Mouse (Mus musculus): ENCODE results near the gene Wwp2. TPM values are rescaled to one million over a fixed set of nuclear protein-coding genes. Genes with fewer than 3 reads are reported as not detected.

Gene Wwp2
- polyA plus RNA-seq, 1 experiment = 62.7 TPM

DNA sequence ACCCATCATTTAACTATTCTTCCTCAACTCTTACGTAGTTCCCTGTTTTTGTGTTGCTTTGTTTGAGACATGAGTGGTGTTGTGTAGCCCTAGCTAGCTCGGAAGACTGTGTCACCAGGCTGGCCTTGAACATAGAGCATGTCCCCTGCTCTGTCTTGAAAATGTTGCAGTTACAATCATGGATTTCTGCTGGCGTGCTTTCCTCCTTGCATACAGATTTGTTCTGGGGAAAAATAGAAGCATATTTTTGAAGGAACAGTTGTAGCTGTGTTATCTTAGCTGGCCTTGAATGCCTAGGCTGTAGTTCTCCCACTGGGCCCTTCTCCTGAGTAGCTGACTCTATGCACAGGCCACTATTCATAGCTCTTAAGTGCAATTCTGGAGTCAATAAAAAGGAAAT, 74.6 kb downstream of the Wwp2 start:
- Histone ChIP-seq H3K4me3 (replicated peaks; ENCODE audit: extremely low read depth, low read depth, low read length) (no peak overlapping the region), H3K4me1 (ENCODE audit: control insufficient read depth, insufficient read depth, low read length) (no peaks in the 10 kb centered on the region)
- no peak for TF ChIP-seq POLR2A (IDR thresholded peaks at IDR 0.05; ENCODE audit: borderline replicate concordance, extremely low read depth, low read depth, low read length)
- no peak for TF ChIP-seq CTCF (IDR thresholded peaks at IDR 0.05; ENCODE audit: insufficient read depth, low read length)
- DNase-seq = no peak
- 90% methylated on average over 3 of the region's 3 CpGs for WGBS

DNA sequence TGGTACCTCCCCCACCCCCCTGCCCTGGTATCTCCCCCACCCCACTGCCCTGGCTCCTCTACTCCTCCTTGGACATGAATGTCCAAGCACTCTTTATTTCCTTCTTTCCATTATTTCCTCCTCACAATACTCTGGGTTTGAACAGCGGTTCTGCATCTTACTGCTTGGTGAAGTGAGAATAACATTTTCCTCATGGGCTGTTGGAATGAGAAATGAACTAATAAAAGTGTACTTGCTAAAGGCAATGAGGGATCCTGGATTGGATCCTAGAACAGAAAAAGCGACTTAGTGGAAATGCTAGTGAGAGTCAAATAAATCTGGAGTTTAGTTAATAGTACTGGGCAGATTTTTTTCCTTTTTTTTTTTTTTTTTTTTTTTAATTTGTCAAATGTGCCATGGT, 77.1 kb downstream of the Wwp2 start:
- DNase-seq = no peak
- Histone ChIP-seq H3K4me1 (ENCODE audit: control insufficient read depth, insufficient read depth, low read length) (no peaks in the 10 kb centered on the region), H3K4me3 (replicated peaks; ENCODE audit: extremely low read depth, low read depth, low read length) (no peak overlapping the region)
- TF ChIP-seq POLR2A (IDR thresholded peaks at IDR 0.05; ENCODE audit: borderline replicate concordance, extremely low read depth, low read depth, low read length) = no peak
- no peak for TF ChIP-seq CTCF (IDR thresholded peaks at IDR 0.05; ENCODE audit: insufficient read depth, low read length)
- 74% methylated on average over 2 of the region's 2 CpGs for WGBS

DNA sequence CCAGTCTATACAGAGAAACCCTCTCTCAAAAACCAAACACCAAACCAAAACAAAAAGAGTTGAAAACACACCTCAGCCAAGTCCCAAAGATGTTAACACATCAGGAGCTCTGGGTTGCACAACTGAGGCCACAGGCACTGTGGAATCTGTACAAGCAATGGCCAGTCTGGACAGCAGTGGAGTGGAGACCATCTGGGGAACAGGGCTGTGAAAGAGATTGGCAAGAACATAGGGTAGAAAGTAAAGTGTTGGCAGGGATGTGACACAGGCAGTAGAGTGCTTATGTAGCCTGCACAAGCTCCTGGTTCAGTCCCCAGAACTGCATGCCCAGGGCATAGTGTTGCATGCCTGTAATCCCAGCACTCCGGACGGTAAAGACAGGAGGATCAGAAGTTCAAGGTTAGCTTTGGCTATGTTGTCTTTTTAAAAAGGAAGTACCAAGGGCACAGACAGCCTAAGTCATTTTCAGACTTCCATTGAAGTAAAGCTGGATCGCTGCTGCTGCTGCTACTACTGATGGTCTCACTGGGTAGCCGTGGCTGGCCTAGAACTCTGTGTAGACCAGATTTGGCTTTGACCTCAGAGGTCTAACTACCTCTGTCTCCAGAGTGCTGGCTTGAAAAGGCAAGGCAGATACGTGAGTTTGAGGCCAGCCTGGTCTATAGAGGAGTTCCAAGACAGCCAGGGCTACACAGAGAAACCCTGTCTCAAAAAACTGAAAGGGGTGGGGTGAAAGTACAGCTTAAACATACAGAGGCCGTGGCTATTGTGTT, 79.0 kb downstream of the Wwp2 start:
- 73% methylated on average over 6 of the region's 6 CpGs for WGBS
- no peak for TF ChIP-seq CTCF (IDR thresholded peaks at IDR 0.05; ENCODE audit: insufficient read depth, low read length)
- DNase-seq = no peak
- no peaks in the 10 kb centered on the region for H3K4me1 ChIP-seq (ENCODE audit: control insufficient read depth, insufficient read depth, low read length)
- no peak overlapping the region for H3K4me3 ChIP-seq (replicated peaks; ENCODE audit: extremely low read depth, low read depth, low read length)

DNA sequence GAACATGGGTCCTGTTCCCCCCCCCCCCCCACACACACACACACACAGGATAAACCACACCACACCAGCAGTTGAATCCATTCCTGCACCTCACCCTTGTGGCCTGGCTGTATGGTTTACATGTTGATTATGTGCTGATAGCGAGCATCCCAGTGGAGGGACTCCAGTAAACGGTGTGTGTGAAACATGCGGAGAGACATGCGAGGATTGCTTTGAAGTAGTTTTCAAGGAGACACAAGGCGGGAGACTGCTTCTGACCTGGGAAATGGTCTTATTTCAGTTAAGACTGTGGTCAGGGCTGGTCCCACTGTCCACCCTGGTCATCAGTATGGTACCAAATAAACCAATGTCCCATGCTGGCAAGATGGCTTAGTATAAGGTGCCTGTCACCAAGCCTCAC, 82.6 kb downstream of the Wwp2 start:
- TF ChIP-seq POLR2A (IDR thresholded peaks at IDR 0.05; ENCODE audit: borderline replicate concordance, extremely low read depth, low read depth, low read length) (no peak), CTCF (IDR thresholded peaks at IDR 0.05; ENCODE audit: insufficient read depth, low read length) (no peak)
- Histone ChIP-seq H3K4me1 (ENCODE audit: control insufficient read depth, insufficient read depth, low read length) (no peaks in the 10 kb centered on the region), H3K4me3 (replicated peaks; ENCODE audit: extremely low read depth, low read depth, low read length) (no peak overlapping the region)
- DNase-seq = no peak
- 87% methylated on average over 5 of the region's 5 CpGs for WGBS

DNA sequence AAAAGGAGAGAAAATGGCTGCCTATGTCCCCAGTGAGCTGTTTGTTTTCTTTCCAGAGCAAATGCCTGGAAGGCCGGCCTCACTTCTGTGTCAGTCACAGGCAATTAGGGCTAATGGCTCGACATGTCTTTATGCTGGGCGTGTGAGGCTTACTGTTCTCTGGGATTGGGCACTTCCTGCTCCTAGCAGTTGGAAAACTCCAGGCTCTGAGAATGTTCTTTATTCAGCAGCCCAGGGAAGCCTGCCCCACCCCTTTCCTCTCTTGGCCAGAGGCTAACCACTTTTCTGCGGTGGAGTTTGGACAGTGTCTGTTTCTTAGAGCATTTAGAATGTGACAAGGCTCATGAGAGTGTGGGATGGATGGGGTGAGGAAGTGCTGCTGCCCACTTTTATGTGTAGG, 83.7 kb downstream of the Wwp2 start:
- TF ChIP-seq POLR2A (IDR thresholded peaks at IDR 0.05; ENCODE audit: borderline replicate concordance, extremely low read depth, low read depth, low read length) (no peak), CTCF (IDR thresholded peaks at IDR 0.05; ENCODE audit: insufficient read depth, low read length) (no peak)
- 12% methylated on average over 4 of the region's 4 CpGs for whole genome bisulfite sequencing
- no peak for DNase-seq
- Histone ChIP-seq H3K4me3 (replicated peaks; ENCODE audit: extremely low read depth, low read depth, low read length) (no peak overlapping the region), H3K4me1 (ENCODE audit: control insufficient read depth, insufficient read depth, low read length) (no peaks in the 10 kb centered on the region)

DNA sequence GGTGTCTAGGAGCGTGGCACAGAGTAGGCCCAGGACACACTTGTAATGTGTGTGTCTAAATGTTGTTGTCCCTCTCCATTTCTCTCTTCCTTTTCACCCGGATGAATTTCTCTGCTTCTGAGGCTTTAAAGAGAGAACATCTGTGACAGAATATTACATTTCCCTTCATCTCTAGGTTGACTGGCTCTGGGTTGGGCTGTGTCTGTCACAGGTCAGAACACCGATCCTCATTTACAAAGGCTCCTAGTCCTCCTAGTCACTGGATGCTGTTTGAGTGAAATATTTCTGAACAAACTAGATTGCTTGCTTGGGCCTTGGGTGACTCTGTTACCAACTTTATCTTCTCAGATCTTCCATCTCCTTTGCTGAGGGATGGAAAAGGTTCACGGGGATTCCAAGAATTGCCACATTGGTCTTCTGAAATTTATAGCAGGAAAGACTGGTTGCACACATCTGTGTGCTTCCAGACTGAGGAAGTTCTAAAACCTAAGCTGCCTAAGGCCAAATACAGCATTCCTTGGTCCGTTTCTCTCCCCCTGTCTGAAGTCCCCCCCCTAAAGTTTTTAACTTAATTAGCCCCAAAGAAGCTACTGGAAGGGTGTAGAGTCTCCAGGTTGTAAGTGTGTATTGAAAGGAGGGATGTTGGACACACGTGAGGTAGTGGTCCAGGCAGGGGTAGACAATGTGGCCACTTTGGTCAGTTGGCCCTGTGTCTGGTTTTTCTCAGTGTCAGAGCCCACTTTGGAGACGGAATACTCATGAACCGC, 85.8 kb downstream of the Wwp2 start:
- TF ChIP-seq POLR2A (IDR thresholded peaks at IDR 0.05; ENCODE audit: borderline replicate concordance, extremely low read depth, low read depth, low read length) = no peak
- no peak for TF ChIP-seq CTCF (IDR thresholded peaks at IDR 0.05; ENCODE audit: insufficient read depth, low read length)
- Histone ChIP-seq H3K4me3 (replicated peaks; ENCODE audit: extremely low read depth, low read depth, low read length) (no peak overlapping the region), H3K4me1 (ENCODE audit: control insufficient read depth, insufficient read depth, low read length) (no peaks in the 10 kb centered on the region)
- no peak for DNase-seq
- WGBS = 79% methylated on average over 8 of the region's 8 CpGs

DNA sequence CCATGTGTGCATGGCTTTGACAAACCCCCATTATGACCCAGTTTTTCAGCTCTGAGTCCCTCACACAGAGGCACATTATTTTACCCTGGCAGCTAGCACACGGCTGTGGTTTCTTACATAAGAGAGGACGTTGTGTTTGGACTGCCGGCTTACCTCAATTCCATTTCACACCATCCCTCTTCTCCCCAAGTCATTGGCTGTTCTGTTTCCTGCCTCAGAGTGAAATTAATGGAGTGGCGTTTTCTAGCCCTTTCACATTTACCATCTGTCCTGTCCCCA, 86.3 kb downstream of the Wwp2 start:
- no peak for DNase-seq
- Histone ChIP-seq H3K4me1 (ENCODE audit: control insufficient read depth, insufficient read depth, low read length) (no peaks in the 10 kb centered on the region), H3K4me3 (replicated peaks; ENCODE audit: extremely low read depth, low read depth, low read length) (no peak overlapping the region)
- TF ChIP-seq CTCF (IDR thresholded peaks at IDR 0.05; ENCODE audit: insufficient read depth, low read length) (no peak), POLR2A (IDR thresholded peaks at IDR 0.05; ENCODE audit: borderline replicate concordance, extremely low read depth, low read depth, low read length) (no peak)
- WGBS = 56% methylated on average over 4 of the region's 4 CpGs

DNA sequence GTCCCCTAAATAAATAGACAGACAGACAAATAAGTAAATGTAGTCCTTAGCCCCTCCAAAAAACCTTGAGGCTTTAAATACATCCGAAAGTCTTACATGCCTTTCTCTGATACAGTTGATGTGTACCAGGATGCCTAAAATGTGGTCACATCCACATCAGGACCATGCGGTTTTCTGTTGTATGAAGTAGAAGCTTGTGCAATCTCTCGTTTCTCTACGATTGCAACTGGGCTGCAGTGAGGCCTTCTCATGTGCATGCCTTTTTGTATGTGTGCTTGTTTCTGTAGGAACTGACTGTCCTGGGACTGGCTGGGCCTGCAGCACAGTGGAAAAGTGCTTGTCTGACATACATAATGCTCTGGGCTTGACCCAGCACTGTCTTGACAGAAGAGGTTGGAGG, 88.4 kb downstream of the Wwp2 start:
- WGBS = 75% methylated on average over 4 of the region's 4 CpGs
- no peak for DNase-seq
- Histone ChIP-seq H3K4me1 (ENCODE audit: control insufficient read depth, insufficient read depth, low read length) (no peaks in the 10 kb centered on the region), H3K4me3 (replicated peaks; ENCODE audit: extremely low read depth, low read depth, low read length) (no peak overlapping the region)
- TF ChIP-seq POLR2A (IDR thresholded peaks at IDR 0.05; ENCODE audit: borderline replicate concordance, extremely low read depth, low read depth, low read length) = no peak
- no peak for TF ChIP-seq CTCF (IDR thresholded peaks at IDR 0.05; ENCODE audit: insufficient read depth, low read length)

DNA sequence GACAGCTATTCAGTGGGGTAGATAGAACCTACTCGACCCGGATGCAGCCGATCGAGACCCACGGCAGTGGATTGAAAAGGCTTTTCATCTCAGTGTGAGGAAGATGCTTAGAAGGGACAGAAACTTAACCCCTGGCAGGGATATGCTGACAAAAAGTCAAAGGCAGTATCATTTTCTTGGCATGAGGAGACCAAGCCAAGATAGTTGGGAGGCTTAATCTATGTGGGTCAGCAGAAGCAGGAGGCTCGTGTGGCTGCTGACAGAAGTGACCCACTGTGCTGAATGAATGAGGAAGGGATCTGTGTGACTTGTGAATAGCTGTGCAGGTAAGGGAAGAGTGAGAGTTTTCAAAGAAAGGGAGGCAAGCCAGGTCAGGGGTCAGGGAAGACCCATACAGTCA, 92.6 kb downstream of the Wwp2 start:
- no peak for TF ChIP-seq POLR2A (IDR thresholded peaks at IDR 0.05; ENCODE audit: borderline replicate concordance, extremely low read depth, low read depth, low read length)
- TF ChIP-seq CTCF (IDR thresholded peaks at IDR 0.05; ENCODE audit: insufficient read depth, low read length) = no peak
- Histone ChIP-seq H3K4me1 (ENCODE audit: control insufficient read depth, insufficient read depth, low read length) (no peaks in the 10 kb centered on the region), H3K4me3 (replicated peaks; ENCODE audit: extremely low read depth, low read depth, low read length) (no peak overlapping the region)
- WGBS = 84% methylated on average over 6 of the region's 6 CpGs
- no peak for DNase-seq

DNA sequence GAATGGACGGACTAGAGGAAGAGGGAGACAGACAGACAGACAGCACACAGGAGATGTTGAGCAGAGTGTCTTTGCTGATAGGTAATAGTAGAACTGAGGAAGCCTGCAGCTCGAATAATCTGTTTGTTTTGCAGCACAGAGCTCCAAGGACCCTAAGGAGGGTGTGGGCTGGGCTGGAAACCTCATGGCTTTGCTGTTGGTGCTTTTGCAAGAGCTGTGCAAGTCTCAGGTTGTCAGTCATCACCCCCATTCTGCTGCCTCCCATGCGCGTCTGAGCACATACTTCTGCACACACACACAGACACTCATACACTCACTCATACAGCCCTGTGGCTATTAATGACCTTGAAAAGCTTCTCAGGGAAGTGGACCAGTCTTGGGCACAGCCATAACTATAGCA, 101.3 kb downstream of the Wwp2 start:
- 70% methylated on average over 4 of the region's 4 CpGs for WGBS
- Histone ChIP-seq H3K4me1 (ENCODE audit: control insufficient read depth, insufficient read depth, low read length) (no peaks in the 10 kb centered on the region), H3K4me3 (replicated peaks; ENCODE audit: extremely low read depth, low read depth, low read length) (no peak overlapping the region)
- TF ChIP-seq CTCF (IDR thresholded peaks at IDR 0.05; ENCODE audit: insufficient read depth, low read length) = no peak
- TF ChIP-seq POLR2A (IDR thresholded peaks at IDR 0.05; ENCODE audit: borderline replicate concordance, extremely low read depth, low read depth, low read length) = no peak
- DNase-seq = no peak

All from lung, adult 2 months (tissue).